Mouse (Mus musculus): ENCODE results near the gene Calhm2.

Gene Calhm2

GRCm38 (mm10) chr19:47137771-47138421, at the start of gene Calhm2:
TSS of gene Calhm2 (minus strand) at chr19:47138294.
- DNase-seq (ENCODE audit: low read depth, low spot score): no peak

GRCm38 (mm10) chr19:47186514-47187275, 48.6 kb upstream of the Calhm2 start:
- no peak for DNase-seq (ENCODE audit: low read depth, low spot score)

DNA sequence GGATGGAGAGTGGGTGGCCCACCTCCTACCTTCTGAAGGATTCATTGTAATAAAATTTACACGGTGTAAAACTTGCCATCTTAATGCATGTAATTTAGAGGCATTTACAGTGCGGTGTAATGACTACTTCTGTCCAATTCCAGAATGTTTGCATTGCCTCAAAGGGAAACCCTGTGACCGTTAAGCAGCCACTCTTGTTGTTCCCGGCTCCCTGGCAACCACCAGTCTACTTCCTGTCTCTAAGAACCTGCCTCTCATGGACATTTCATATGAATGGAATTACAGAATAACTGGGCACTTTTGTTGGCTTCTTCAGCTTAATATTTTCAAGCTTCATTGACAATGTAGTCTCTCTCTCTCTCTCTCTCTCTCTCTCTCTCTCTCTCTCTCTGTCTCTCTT, 46.6 kb upstream of the Calhm2 start:
- no peak for DNase-seq (ENCODE audit: low read depth, low spot score)

- no peak for DNase-seq (ENCODE audit: low read depth, low spot score)
Observed at GRCm38 (mm10) chr19:47184221-47184620, 46.1 kb upstream of the Calhm2 start.

DNA sequence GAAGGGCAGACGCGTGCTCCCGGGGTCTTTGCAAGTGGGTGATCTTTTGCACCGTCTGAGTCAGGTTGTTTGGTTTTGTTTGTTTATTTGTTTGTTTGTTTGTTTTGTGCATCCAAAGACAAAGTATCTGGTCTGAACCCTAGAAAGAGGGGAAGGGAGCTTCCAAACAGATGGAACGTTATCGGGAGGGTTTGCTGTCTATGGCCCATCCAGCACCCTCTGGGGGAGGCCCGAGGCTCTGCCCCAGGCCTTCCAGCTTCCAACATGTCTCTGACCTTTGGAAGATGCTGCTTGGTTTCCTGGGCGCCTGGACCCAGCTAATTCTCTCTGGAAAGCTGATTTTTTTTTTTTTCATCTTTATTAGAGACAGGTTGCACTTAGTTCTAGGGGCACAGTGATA, 41.9 kb upstream of the Calhm2 start:
- DNase-seq (ENCODE audit: low read depth, low spot score): no peak

GRCm38 (mm10) chr19:47179272-47179809, 41.2 kb upstream of the Calhm2 start:
- no peak for DNase-seq (ENCODE audit: low read depth, low spot score)

DNA sequence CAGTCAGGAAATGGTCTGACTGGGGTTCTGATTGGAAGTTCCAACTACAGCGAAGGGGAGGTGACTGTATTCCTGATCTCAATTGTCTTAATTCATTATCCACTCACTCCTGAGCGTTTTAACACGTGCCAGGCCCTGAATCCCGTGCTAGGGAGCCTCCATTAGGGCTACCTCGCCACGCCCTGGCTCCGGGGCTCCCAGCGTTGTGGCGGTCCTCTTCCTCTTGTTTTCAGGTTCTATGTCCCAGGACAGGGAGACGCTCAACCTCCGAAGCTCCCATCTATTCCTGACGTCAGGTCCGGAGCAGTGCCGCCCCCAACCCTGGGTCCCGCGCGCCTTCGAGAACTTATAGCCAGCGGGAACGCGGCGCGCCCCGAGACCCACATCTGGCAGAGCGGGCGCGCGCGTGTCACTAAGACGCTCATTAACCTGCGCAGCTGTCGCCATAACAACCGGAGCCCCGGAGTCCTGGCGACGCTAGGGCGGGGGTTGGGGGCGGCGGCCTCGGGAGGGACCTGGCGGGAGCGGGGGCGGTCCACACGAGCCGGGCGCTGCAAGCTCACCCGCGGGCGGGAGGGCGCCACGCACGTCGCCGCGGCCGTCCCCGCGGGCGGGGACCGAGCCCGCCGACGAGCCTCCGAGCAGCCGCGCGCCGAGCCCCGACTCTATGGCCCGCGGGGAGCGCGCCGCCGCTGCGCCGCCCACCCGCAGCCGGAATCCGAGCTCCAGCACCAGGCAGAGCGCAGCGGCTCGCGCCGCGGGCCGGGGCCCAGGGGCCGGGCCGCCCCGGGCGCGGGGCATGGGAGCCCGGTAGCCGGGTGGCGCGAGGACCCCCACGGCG, 40.6 kb upstream of the Calhm2 start, which contains the start of gene Neurl1a:
TSS of gene Neurl1a (plus strand) at position 390 of the 841 bp plus-strand sequence.
- peak; percentile 66 for DNase-seq (ENCODE audit: low read depth, low spot score)

- no peak for DNase-seq (ENCODE audit: low read depth, low spot score)
Observed at GRCm38 (mm10) chr19:47178001-47178400, 39.9 kb upstream of the Calhm2 start.

DNA sequence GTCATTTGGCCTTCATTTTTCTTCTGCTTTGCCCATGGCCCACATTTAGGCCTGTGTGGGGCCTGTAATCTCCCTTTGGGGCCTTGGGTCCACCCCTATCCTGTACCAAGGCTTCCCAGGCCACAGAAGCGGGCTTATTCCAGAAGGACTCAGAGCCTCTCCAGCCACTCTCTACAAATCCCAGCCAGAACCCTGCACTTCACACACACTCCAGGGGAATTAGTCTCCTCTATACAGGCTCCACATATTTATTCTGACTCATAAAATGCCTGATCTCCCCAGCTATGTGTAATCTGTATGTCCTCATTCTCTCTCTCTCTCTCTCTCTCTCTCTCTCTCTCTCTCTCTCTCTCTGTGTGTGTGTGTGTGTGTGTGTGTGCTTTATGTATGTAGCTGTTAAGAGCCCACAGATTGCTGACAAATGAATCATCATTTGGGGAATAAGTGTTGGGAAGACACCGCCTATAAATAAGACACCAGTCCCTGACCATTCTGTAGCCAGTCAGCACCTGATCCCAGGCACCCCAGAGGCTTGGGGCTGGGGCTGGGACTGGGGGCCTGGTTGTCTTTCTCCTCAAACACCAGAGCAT, 38.9 kb upstream of the Calhm2 start:
- DNase-seq (ENCODE audit: low read depth, low spot score): no peak

DNA sequence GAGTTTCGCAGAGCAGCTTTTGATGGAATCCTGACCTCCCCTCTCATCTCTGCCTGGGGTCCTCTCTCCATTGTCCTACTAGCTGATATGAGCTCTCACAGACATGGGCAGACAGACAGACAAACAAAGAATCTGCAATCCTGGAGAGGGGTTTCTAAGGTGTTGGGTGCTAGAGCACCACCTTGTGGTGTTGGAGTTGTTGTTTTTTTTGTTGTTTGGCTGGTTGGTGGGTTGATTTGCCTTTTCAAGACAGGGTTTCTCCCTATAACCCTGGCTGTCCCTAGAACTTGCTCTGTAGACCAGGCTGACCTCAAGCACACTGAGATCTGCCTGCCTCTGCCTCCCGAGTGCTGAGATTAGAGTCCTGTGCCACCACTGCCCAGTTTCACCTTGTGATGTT, 37.4 kb upstream of the Calhm2 start:
- DNase-seq (ENCODE audit: low read depth, low spot score): no peak

GRCm38 (mm10) chr19:47174515-47174914, 36.4 kb upstream of the Calhm2 start:
- DNase-seq (ENCODE audit: low read depth, low spot score): no peak

- DNase-seq (ENCODE audit: low read depth, low spot score): peak; percentile 85
Observed at GRCm38 (mm10) chr19:47168793-47169412, 30.8 kb upstream of the Calhm2 start.

GRCm38 (mm10) chr19:47168223-47168622, 30.1 kb upstream of the Calhm2 start:
- peak; percentile 79 for DNase-seq (ENCODE audit: low read depth, low spot score)

DNA sequence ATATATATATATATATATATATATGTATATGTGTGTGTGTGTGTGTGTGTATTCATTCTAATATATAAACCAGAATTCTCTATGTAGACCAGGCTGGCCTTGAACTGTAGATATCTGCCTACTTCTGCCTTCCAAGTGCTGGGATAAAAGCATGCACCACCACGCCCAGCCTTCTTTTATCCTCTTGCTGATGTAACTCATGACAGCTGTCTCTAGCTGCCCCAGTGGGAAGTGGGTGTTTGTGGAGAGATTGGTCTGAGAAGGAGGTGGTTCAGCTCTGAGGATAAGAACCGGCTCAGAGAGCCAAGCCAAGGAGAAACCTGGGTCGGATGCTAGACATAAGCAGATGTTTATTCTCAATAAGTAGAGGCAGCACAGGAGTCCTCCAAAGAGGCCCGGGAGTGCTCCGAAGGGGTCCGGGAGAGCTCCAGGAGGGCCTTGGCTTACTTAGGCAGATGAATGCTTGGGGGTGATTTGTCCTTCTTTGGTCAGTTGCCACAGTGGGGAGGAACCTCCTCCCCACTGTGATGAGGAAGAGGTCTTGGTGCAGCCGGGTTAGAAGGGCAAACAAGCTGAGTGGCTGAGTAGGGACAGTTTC, 29.6 kb upstream of the Calhm2 start:
- no peak for DNase-seq (ENCODE audit: low read depth, low spot score)

- no peak for DNase-seq (ENCODE audit: low read depth, low spot score)
Observed at GRCm38 (mm10) chr19:47166758-47167157, 28.7 kb upstream of the Calhm2 start.

- no peak for DNase-seq (ENCODE audit: low read depth, low spot score)
Observed at GRCm38 (mm10) chr19:47163176-47163744, 25.2 kb upstream of the Calhm2 start.

GRCm38 (mm10) chr19:47161669-47162068, 23.6 kb upstream of the Calhm2 start:
- no peak for DNase-seq (ENCODE audit: low read depth, low spot score)

GRCm38 (mm10) chr19:47157664-47158063, 19.6 kb upstream of the Calhm2 start, which contains the start of gene Calhm3:
TSS of gene Calhm3 (minus strand) at chr19:47157764.
- DNase-seq (ENCODE audit: low read depth, low spot score): no peak

- no peak for DNase-seq (ENCODE audit: low read depth, low spot score)
Observed at GRCm38 (mm10) chr19:47153767-47154166, 15.7 kb upstream of the Calhm2 start.

GRCm38 (mm10) chr19:47152062-47152369, 13.9 kb upstream of the Calhm2 start:
- no peak for DNase-seq (ENCODE audit: low read depth, low spot score)

Data from mesoderm, embryonic 11.5 days (tissue).